In the genomic region with DNA sequence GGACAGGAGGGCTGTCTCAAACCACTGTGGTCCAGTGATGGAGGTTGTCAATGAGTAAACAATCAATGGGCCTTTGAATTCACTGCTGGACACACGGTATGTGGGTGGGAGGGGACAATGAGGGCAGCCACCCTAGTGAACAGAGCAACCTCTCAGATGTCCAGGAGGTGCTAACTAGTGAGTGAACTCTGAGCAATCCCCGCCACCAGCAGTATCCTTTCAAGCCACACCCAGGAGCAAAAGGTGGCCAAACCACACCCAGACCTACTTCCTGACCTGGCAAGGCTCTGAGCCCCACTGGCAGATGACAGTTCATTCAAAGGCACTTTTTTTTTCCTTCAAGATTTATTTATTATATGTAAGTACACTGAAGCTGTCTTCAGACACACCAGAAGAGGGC, we compare ENCODE assay signal across 16 mouse cellular contexts. TPM values are rescaled to one million over a fixed set of nuclear protein-coding genes. Genes with fewer than 3 reads are reported as not detected.
A peak's percentile ranks its signal among the peaks of the same experiment; 100 is the strongest.
DNase-seq lines count a peak whose midpoint lies in the region; ATAC-seq and TF ChIP-seq lines count a peak whose summit lies in the region.
"Had no signal": no experiment of that assay in that cellular context is flagged by ENCODE, and none has a peak within 500 bp of the region (broad histone marks: within the 10 kb centered on the region; RNA-seq: fewer than 3 reads in every experiment).

No protein-coding gene starts in this region.

- H3K9ac ChIP-seq in limb, embryonic 12.5 days (replicated peaks) = no peak overlapping the region
- H3K9ac ChIP-seq in kidney, embryonic 15.5 days = no peak overlapping the region
- no peak overlapping the region for H3K9ac ChIP-seq in liver, postnatal 0 days (replicated peaks)
- no peak overlapping the region for H3K9ac ChIP-seq in neural tube, embryonic 15.5 days (replicated peaks)
- H3K9ac ChIP-seq: forebrain, postnatal 0 days; neural tube, embryonic 12.5 days had no signal

- TF ChIP-seq EP300 in liver, postnatal 0 days (IDR thresholded peaks at IDR 0.05; ENCODE audit: low read depth) = no peak

- peaks cover 82% of the 10 kb centered on the region for H3K27me3 ChIP-seq in limb, embryonic 12.5 days
- peaks cover 67% of the 10 kb centered on the region for H3K27me3 ChIP-seq in limb, embryonic 10.5 days (ENCODE audit: low read depth, poor library complexity, severe bottlenecking)
- peaks cover 60% of the 10 kb centered on the region for H3K27me3 ChIP-seq in kidney, embryonic 15.5 days
- peaks cover 41% of the 10 kb centered on the region for H3K27me3 ChIP-seq in liver, postnatal 0 days (ENCODE audit: insufficient read depth, low read length)
- peaks cover 58% of the 10 kb centered on the region for H3K27me3 ChIP-seq in neural tube, embryonic 15.5 days (replicated peaks)

- no peak for ATAC-seq in limb, embryonic 12.5 days (ENCODE audit: insufficient number of reproducible peaks, insufficient read depth, low FRiP score, low TSS enrichment, low read depth)
- 0 out of 2 replicates have a peak, but pooled peaks have one; percentile 31 for ATAC-seq in kidney, embryonic 15.5 days (replicated peaks; ENCODE audit: low FRiP score)
- ATAC-seq in liver, postnatal 0 days = peak; percentile 41; the same call in 1 of the 2 replicates
- ATAC-seq in neural tube, embryonic 15.5 days (ENCODE audit: low FRiP score) = no peak
- ATAC-seq: forebrain, postnatal 0 days; hindbrain, postnatal 0 days had no signal

- 0 out of 2 replicates have a peak overlapping the region, but pooled peaks have one; percentile 76 for H3K4me2 ChIP-seq in limb, embryonic 12.5 days
- H3K4me2 ChIP-seq in kidney, embryonic 15.5 days = peak overlapping the region; percentile 90; the same call in 1 of the 2 replicates
- no peak overlapping the region for H3K4me2 ChIP-seq in liver, postnatal 0 days (ENCODE audit: low read depth, low read length)
- no peak overlapping the region for H3K4me2 ChIP-seq in neural tube, embryonic 15.5 days

- 21% methylated on average over 2 of the region's 2 CpGs for WGBS in limb, embryonic 12.5 days
- WGBS in limb, embryonic 10.5 days = 22% methylated on average over 2 of the region's 2 CpGs
- 34% methylated on average over 2 of the region's 2 CpGs for WGBS in kidney, embryonic 15.5 days
- WGBS in liver, postnatal 0 days (ENCODE audit: insufficient replicate concordance) = 32% methylated on average over 2 of the region's 2 CpGs
- WGBS in neural tube, embryonic 15.5 days = 31% methylated on average over 2 of the region's 2 CpGs

- H3K27ac ChIP-seq in limb, embryonic 12.5 days = no peak overlapping the region
- H3K27ac ChIP-seq in limb, embryonic 10.5 days = no peak overlapping the region
- H3K27ac ChIP-seq in kidney, embryonic 15.5 days = no peak overlapping the region
- H3K27ac ChIP-seq in liver, postnatal 0 days (ENCODE audit: low read depth) = no peak overlapping the region
- no peak overlapping the region for H3K27ac ChIP-seq in neural tube, embryonic 15.5 days (replicated peaks)
- H3K27ac ChIP-seq: heart, embryonic 10.5 days; hindbrain, postnatal 0 days; neural tube, embryonic 12.5 days had no signal

- H3K4me1 ChIP-seq in limb, embryonic 12.5 days (replicated peaks) = peaks cover 4% of the 10 kb centered on the region
- H3K4me1 ChIP-seq in limb, embryonic 10.5 days = peaks cover 17% of the 10 kb centered on the region
- peaks cover 21% of the 10 kb centered on the region for H3K4me1 ChIP-seq in kidney, embryonic 15.5 days
- peaks cover 8% of the 10 kb centered on the region for H3K4me1 ChIP-seq in liver, postnatal 0 days (ENCODE audit: insufficient read depth)
- peaks cover 20% of the 10 kb centered on the region for H3K4me1 ChIP-seq in neural tube, embryonic 15.5 days

- H3K9me3 ChIP-seq in limb, embryonic 12.5 days = no peaks in the 10 kb centered on the region
- no peaks in the 10 kb centered on the region for H3K9me3 ChIP-seq in limb, embryonic 10.5 days (replicated peaks)
- no peaks in the 10 kb centered on the region for H3K9me3 ChIP-seq in kidney, embryonic 15.5 days (replicated peaks)
- H3K9me3 ChIP-seq in liver, postnatal 0 days (ENCODE audit: low read length) = no peaks in the 10 kb centered on the region
- H3K9me3 ChIP-seq in neural tube, embryonic 15.5 days (replicated peaks) = no peaks in the 10 kb centered on the region
- H3K9me3 ChIP-seq: heart, embryonic 10.5 days; neural tube, embryonic 12.5 days had no signal

- H3K4me3 ChIP-seq in limb, embryonic 12.5 days (replicated peaks) = peak overlapping the region; percentile 43
- H3K4me3 ChIP-seq in limb, embryonic 10.5 days = no peak overlapping the region
- no peak overlapping the region for H3K4me3 ChIP-seq in kidney, embryonic 15.5 days (replicated peaks)
- H3K4me3 ChIP-seq in liver, postnatal 0 days (ENCODE audit: low read depth, low read length) = no peak overlapping the region
- no peak overlapping the region for H3K4me3 ChIP-seq in neural tube, embryonic 15.5 days (replicated peaks)
- H3K4me3 ChIP-seq: erythroblast, embryonic 14.5 days had no signal

- H3K36me3 ChIP-seq in limb, embryonic 12.5 days = no peaks in the 10 kb centered on the region
- no peaks in the 10 kb centered on the region for H3K36me3 ChIP-seq in limb, embryonic 10.5 days
- no peaks in the 10 kb centered on the region for H3K36me3 ChIP-seq in kidney, embryonic 15.5 days
- no peaks in the 10 kb centered on the region for H3K36me3 ChIP-seq in liver, postnatal 0 days (replicated peaks; ENCODE audit: insufficient read depth, low read length)
- H3K36me3 ChIP-seq in neural tube, embryonic 15.5 days = no peaks in the 10 kb centered on the region
- H3K36me3 ChIP-seq: heart, embryonic 10.5 days; neural tube, embryonic 12.5 days had no signal

- DNase-seq in limb, embryonic 10.5 days (ENCODE audit: low spot score) = no peak
- peak; percentile 39 for DNase-seq in MEL-GATA-1-ER (ENCODE audit: extremely low read depth, low read depth)
- no peak for DNase-seq in liver, postnatal 0 days
- no peak for DNase-seq in cerebellum, adult 8-10 months
- DNase-seq: cerebellum, adult 9-10 months; forebrain, postnatal 0 days; layer of hippocampus, adult 9-11 months; lung, postnatal 4 days; thymus, postnatal 25 days had no signal

- TF ChIP-seq CTCF in liver, postnatal 0 days (IDR thresholded peaks at IDR 0.05; ENCODE audit: low read depth) = no peak

RNA-seq across cellular contexts. Expression of gene Phlda2, which starts 2.0 kb away (rescaled TPM):
- 13.8 and 19.2 TPM in 2 replicates for polyA plus RNA-seq in limb, embryonic 12.5 days (2016; fragmentation: Nextera tagmentation; extraction: Ambion mirVana)
- polyA plus RNA-seq in limb, embryonic 10.5 days (2016; fragmentation: Nextera tagmentation; extraction: Ambion mirVana) = 2.6 and 3.1 TPM in 2 replicates
- 8.4 and 10.8 TPM in 2 replicates for polyA plus RNA-seq in kidney, embryonic 15.5 days (2015; fragmentation: Nextera tagmentation; extraction: Ambion mirVana)
- 10.5 and 10.8 TPM in 2 replicates for polyA plus RNA-seq in liver, postnatal 0 days (2015; fragmentation: Nextera tagmentation; extraction: Ambion mirVana)
- 1.0 and 1.3 TPM in 2 replicates for polyA plus RNA-seq in neural tube, embryonic 15.5 days (2015; fragmentation: Nextera tagmentation; extraction: Ambion mirVana)
- polyA plus RNA-seq: forebrain, postnatal 0 days had no signal

RNA-seq across cellular contexts. Expression of gene Slc22a18, which starts 27.4 kb away (rescaled TPM):
- polyA plus RNA-seq in limb, embryonic 12.5 days (2016; fragmentation: Nextera tagmentation; extraction: Ambion mirVana) = 1.3 and 1.4 TPM in 2 replicates
- polyA plus RNA-seq in limb, embryonic 10.5 days (2016; fragmentation: Nextera tagmentation; extraction: Ambion mirVana) = 0.25 and 0.53 TPM in 2 replicates
- 4.1 and 4.5 TPM in 2 replicates for polyA plus RNA-seq in kidney, embryonic 15.5 days (2015; fragmentation: Nextera tagmentation; extraction: Ambion mirVana)
- 18.6 and 20.4 TPM in 2 replicates for polyA plus RNA-seq in liver, postnatal 0 days (2015; fragmentation: Nextera tagmentation; extraction: Ambion mirVana)
- polyA plus RNA-seq in neural tube, embryonic 15.5 days (2015; fragmentation: Nextera tagmentation; extraction: Ambion mirVana) = 0.61 and 2.0 TPM in 2 replicates
- polyA plus RNA-seq: erythroblast, embryonic 14.5 days had no signal

RNA-seq across cellular contexts. Expression of gene Cdkn1c, which starts 40.1 kb away (rescaled TPM):
- polyA plus RNA-seq in limb, embryonic 12.5 days (2016; fragmentation: Nextera tagmentation; extraction: Ambion mirVana) = 1,371 and 1,459 TPM in 2 replicates
- polyA plus RNA-seq in limb, embryonic 10.5 days (2016; fragmentation: Nextera tagmentation; extraction: Ambion mirVana) = 317 and 593 TPM in 2 replicates
- polyA plus RNA-seq in kidney, embryonic 15.5 days (2015; fragmentation: Nextera tagmentation; extraction: Ambion mirVana) = 844 and 965 TPM in 2 replicates
- polyA plus RNA-seq in liver, postnatal 0 days (2015; fragmentation: Nextera tagmentation; extraction: Ambion mirVana) = 36.4 and 52.4 TPM in 2 replicates
- 275 and 292 TPM in 2 replicates for polyA plus RNA-seq in neural tube, embryonic 15.5 days (2015; fragmentation: Nextera tagmentation; extraction: Ambion mirVana)

RNA-seq across cellular contexts. Expression of gene Nap1l4, which starts 48.0 kb away (rescaled TPM):
- polyA plus RNA-seq in limb, embryonic 12.5 days (2016; fragmentation: Nextera tagmentation; extraction: Ambion mirVana) = 331 and 335 TPM in 2 replicates
- 385 and 410 TPM in 2 replicates for polyA plus RNA-seq in limb, embryonic 10.5 days (2016; fragmentation: Nextera tagmentation; extraction: Ambion mirVana)
- polyA plus RNA-seq in kidney, embryonic 15.5 days (2015; fragmentation: Nextera tagmentation; extraction: Ambion mirVana) = 276 and 287 TPM in 2 replicates
- 55.7 and 61.2 TPM in 2 replicates for polyA plus RNA-seq in liver, postnatal 0 days (2015; fragmentation: Nextera tagmentation; extraction: Ambion mirVana)
- polyA plus RNA-seq in neural tube, embryonic 15.5 days (2015; fragmentation: Nextera tagmentation; extraction: Ambion mirVana) = 299 and 302 TPM in 2 replicates

Comparison
In these comparisons a context has a peak if more than half of its experiments do, and no peak if none do; other contexts are left out.
1. ATAC-seq: peak in kidney, embryonic 15.5 days (single experiment) and liver, postnatal 0 days (single experiment); none in limb, embryonic 12.5 days (single experiment) and neural tube, embryonic 15.5 days (single experiment).
2. H3K4me2 ChIP-seq: peak in limb, embryonic 12.5 days (single experiment) and kidney, embryonic 15.5 days (single experiment); none in liver, postnatal 0 days (single experiment) and neural tube, embryonic 15.5 days (single experiment).